Mouse (Mus musculus) cerebellum, postnatal 14 days (tissue): ENCODE measurements around the gene Cox7a1.
A peak's percentile ranks its signal among the peaks of the same experiment; 100 is the strongest.

Experiments used
- DNase-seq, 2 experiments: peaks; one replicate each; pipeline ENCODE4 v3.0.0; 2021; ENCODE audit warnings: mixed read lengths in 2 of 2

Gene Cox7a1

DNA sequence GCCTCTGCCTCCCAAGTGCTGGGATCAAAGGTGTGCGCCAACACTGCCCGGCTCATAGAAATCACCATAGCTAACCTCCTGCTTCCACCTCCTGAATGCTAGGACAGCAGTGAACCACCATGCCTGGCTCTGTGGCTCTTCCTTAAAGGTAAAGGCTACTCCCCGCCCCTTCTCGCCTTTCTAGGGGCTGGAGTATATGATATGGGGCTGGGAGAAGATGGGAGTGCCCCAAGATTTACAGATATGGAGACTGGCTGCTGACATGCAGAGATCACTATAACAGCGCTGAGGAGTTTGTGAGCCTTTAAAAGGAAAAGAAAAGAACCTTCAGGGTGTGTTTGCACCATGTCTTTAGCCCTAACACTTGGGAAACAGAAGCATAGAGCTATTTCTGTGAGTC, 38.3 kb downstream of the Cox7a1 start:
- no peak for DNase-seq

DNA sequence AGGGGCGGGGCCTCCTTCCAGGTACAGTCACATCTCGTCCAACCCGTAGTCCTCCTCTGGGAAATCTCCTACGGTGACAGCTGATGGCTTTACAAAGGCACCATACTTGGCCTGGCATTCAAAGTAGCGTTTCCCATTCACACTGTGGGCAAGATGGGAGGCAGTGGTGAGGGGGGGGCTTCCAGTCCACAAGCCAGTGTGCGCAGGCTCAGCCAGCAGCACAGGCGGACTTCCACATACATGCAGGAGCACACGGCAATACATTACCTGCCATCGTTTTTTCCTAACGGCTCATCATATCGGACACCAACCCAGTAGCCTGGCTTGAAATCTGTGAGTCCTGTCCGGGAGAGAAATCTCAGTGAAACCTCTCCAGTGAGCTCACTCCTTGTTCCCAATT, 40.3 kb downstream of the Cox7a1 start:
- DNase-seq, result no peak

DNA sequence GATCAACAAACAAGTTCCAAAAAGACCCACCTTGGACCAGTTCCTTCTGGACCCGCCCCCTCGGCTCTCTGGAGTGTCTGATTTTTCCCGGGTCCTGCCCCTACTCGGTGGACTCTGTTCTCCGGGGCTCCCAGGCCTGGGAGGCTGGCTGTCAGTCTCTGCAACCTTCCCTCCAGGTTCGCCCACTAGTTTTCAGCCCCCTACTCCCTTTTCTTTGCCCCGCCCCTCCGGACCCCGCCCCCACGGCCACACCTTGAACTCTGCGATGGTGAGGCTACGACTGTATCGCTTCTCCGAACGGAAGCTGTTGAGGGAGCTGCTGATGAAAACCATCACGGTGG, 47.4 kb downstream of the Cox7a1 start:
- no peak for DNase-seq

DNA sequence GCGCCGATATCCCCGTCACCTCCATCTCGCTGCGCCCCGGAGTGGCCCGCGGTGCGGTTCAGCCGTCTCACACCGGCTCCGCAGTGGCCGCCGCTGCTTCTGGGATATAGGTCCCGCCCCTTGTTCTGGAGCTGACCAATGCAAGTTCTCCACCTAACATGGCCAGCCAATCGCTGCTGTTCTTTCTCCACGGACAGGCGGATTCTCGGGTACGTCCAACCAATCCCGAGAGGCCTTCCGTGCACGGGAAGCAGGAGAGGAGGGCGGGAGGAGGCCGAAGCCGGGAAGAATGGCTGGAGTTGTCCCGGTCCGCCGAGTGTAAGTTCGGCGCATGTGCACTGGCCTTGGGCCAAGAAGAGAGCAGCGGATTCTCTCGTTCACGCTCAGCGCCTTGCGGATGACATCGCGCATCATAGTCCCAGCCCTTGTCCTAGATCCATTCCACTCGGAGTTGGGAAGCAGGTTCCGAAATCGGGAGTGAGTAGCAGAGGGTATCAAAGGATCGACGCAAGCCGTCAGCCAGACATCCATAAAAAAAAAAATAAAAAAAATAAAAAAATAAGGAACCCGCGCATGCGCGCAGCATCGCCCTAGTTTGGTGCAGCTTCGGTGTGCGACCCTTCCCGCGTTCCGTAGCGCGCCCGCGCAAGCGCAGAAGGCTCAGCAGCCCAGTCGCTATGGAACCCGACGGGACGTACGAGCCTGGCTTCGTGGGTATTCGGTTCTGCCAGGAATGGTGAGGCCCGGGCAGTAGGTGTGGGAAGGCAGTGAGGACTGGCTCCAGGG, 47.9 kb downstream of the Cox7a1 start, which contains the start of the genes Polr2i and Tbcb:
TSS of gene Polr2i (plus strand) at position 280 of the 786 bp plus-strand sequence.
TSS of gene Tbcb (minus strand) at position 604 of the 786 bp plus-strand sequence.
- DNase-seq, result peak; percentile 98

DNA sequence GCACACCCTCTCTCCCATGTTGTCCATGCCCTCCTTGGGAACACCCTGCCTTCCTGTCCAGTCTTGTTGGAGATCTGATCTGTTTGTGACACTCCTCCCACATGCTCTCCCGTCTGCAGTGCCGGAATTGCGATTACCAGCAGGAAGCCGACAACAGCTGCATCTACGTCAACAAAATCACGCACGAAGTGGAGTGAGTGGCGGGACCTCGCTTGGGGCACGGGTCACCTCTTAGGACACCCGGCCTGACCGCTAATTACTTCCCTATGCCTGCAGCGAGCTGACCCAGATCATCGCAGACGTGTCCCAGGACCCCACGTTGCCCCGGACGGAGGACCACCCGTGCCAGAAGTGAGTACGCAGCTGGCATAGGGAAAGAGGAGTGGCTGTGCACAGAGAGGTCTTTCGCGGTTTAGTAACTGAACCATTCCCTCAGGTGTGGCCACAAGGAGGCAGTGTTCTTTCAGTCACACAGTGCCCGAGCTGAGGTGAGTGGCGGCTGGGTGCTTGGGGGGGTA, 48.7 kb downstream of the Cox7a1 start:
- DNase-seq, result peak; percentile 68 to 88

DNA sequence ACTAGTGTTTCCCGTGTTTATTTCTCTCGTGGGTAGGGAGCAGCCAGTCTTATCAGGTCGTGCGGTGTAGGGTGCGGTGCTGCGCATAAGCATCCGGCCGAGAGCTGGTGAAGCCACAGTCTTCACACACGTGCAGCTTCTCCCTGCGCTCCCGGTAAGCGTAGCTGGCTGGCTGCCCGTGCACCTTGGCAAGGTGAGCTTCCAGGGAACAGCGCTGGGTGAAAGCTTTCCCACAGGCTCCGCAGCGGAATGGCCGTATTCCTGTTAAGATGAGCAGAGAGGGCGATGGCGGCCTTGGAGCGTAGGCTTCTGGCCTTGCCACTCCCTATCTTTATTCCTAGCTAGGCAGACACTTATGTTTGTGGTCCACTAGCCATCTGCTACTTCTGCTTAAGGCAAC, 49.4 kb downstream of the Cox7a1 start:
- peak; percentile 53 to 74 for DNase-seq

DNA sequence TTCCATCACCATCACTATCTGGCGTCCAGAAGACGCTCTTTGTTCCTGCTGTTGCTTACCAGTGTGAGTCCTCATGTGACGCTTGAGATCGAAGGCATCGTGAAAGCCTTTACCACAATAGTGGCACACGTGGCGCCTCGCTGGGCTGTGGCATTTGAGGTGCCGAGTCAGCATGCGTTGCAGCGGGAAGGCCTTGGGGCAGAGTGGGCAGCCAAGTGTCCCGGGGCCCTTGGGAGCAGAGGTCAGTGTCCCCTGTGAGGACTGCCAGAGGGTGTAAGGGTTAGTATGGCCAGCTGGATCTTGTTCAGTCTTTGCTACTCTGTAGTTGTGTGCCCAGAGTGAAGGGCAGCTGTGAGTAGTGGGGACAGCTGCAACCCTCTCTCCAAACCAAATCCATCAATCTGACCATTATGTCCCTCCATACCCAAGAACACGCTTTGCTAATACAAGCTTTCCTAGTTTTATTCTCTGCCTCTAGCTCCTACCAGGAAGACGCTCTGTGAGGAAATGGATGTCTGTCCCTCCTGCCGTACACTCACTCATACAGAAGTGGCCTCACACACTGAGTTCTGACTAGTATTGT, 50.4 kb downstream of the Cox7a1 start:
- DNase-seq, result no peak

DNA sequence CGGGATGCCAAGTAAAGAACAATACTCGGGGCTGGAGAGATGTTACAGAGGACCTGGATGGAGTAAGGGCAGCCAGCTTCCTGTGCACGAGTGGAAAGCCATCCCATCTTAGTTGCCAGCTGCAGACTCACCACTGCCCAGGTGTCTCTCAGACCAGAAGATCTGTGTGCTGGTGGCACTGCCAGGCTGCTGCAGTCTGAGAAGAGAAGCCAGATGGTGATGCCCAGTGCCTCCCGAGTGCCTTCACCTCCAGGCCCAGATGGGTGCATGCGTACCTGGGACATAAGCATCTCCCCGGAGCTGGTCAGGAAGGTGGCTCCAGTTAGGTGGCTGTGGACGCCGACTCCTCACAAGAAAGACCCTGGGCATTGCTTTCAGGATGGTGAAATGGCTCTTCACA, 51.1 kb downstream of the Cox7a1 start:
- no peak for DNase-seq

DNA sequence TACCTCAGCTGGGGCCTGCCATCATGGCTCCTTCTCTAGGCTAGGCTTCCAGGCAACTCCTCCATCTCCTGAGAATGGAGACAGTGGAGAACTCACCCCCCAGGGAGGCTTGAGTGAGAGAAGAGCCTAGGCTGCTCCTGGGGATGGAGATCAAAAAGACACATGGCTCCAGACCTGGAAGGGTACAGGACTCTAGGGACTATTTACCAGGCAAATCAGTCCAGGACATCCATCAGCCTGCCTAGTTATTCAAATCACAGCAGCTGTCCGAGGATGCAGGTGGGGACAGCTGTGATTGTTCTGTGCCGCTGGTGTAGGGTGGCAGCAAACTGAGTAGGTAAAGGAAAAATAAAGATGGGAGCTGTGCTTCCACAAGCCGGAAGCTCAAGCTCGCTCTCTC, 51.7 kb downstream of the Cox7a1 start, which contains the start of gene Ovol3:
TSS of gene Ovol3 (minus strand) at position 101 of the 400 bp plus-strand sequence.
- DNase-seq, result no peak
